Mouse (Mus musculus): ENCODE results near the gene Chrna5. TPM values are rescaled to one million over a fixed set of nuclear protein-coding genes. Genes with fewer than 3 reads are reported as not detected.

Gene Chrna5
- polyA plus RNA-seq, 1 experiment from 2014 or later: 0.05 TPM

- no peaks in the 10 kb centered on the region for H3K4me1 ChIP-seq (ENCODE audit: insufficient read depth, low read depth, low read length)
- TF ChIP-seq EP300 (IDR thresholded peaks at IDR 0.05) (no peak), CTCF (IDR thresholded peaks at IDR 0.05) (no peak)
- ATAC-seq (no peak), DNase-seq (ENCODE audit: low spot score) (no peak)
- no peaks in the 10 kb centered on the region for H3K27me3 ChIP-seq (replicated peaks; ENCODE audit: insufficient read depth, low read length)
- H3K27ac ChIP-seq (ENCODE audit: low read length): no peak overlapping the region
- H3K36me3 ChIP-seq (ENCODE audit: insufficient read depth, low read length): no peaks in the 10 kb centered on the region
- WGBS: 76% methylated on average over 8 of the region's 8 CpGs
- no peak overlapping the region for H3K4me2 ChIP-seq (replicated peaks; ENCODE audit: low read depth, low read length)
- no peak overlapping the region for H3K9ac ChIP-seq (replicated peaks; ENCODE audit: low read depth)
- no peaks in the 10 kb centered on the region for H3K9me3 ChIP-seq (ENCODE audit: low read length)
- no peak overlapping the region for H3K4me3 ChIP-seq (ENCODE audit: low read depth, low read length)
These were observed 58.3 kb downstream of the Chrna5 start for GRCm38 (mm10) chr9:55038948-55039347.

GRCm38 (mm10) chr9:55039983-55040382, 59.3 kb downstream of the Chrna5 start:
- no peaks in the 10 kb centered on the region for H3K4me1 ChIP-seq (ENCODE audit: insufficient read depth, low read depth, low read length)
- WGBS: 68% methylated on average over 5 of the region's 5 CpGs
- DNase-seq (ENCODE audit: low spot score) (no peak), ATAC-seq (no peak)
- no peaks in the 10 kb centered on the region for H3K36me3 ChIP-seq (ENCODE audit: insufficient read depth, low read length)
- no peak for TF ChIP-seq CTCF (IDR thresholded peaks at IDR 0.05)
- TF ChIP-seq EP300 (IDR thresholded peaks at IDR 0.05): no peak
- no peak overlapping the region for H3K4me3 ChIP-seq (ENCODE audit: low read depth, low read length)
- no peak overlapping the region for H3K27ac ChIP-seq (ENCODE audit: low read length)
- no peaks in the 10 kb centered on the region for H3K27me3 ChIP-seq (replicated peaks; ENCODE audit: insufficient read depth, low read length)
- no peak overlapping the region for H3K9ac ChIP-seq (replicated peaks; ENCODE audit: low read depth)
- no peak overlapping the region for H3K4me2 ChIP-seq (replicated peaks; ENCODE audit: low read depth, low read length)
- no peaks in the 10 kb centered on the region for H3K9me3 ChIP-seq (ENCODE audit: low read length)

DNA sequence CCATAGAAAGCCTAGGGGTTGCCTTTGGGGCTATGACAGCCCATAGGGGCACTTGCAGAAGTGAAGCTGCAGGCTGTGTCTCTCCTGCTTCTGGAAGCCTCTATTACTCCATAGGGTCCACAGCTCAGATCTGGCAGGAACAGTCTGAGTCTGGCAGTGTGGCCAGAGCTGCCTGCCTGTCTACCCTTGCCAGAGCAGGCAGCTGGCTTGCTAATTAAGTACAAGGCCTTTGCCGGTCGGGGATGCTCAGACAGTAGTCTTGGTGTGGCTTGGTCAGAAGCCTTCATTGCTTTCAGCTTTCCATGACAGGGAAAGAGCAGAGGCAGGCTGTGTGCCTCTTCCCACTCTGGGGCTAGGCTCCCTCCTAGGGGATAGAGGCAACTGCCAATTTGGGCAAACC, 60.7 kb downstream of the Chrna5 start:
- DNase-seq (ENCODE audit: low spot score): no peak
- WGBS: 73% methylated on average over 2 of the region's 2 CpGs
- TF ChIP-seq EP300 (IDR thresholded peaks at IDR 0.05): no peak
- no peaks in the 10 kb centered on the region for H3K36me3 ChIP-seq (ENCODE audit: insufficient read depth, low read length)
- no peaks in the 10 kb centered on the region for H3K4me1 ChIP-seq (ENCODE audit: insufficient read depth, low read depth, low read length)
- H3K9ac ChIP-seq (replicated peaks; ENCODE audit: low read depth): no peak overlapping the region
- no peak overlapping the region for H3K4me3 ChIP-seq (ENCODE audit: low read depth, low read length)
- H3K27ac ChIP-seq (ENCODE audit: low read length): no peak overlapping the region
- ATAC-seq: no peak
- no peaks in the 10 kb centered on the region for H3K27me3 ChIP-seq (replicated peaks; ENCODE audit: insufficient read depth, low read length)
- H3K4me2 ChIP-seq (replicated peaks; ENCODE audit: low read depth, low read length): no peak overlapping the region
- H3K9me3 ChIP-seq (ENCODE audit: low read length): no peaks in the 10 kb centered on the region

GRCm38 (mm10) chr9:55043688-55044087, 63.0 kb downstream of the Chrna5 start:
- TF ChIP-seq CTCF (IDR thresholded peaks at IDR 0.05) (no peak), EP300 (IDR thresholded peaks at IDR 0.05) (no peak)
- no peaks in the 10 kb centered on the region for H3K4me1 ChIP-seq (ENCODE audit: insufficient read depth, low read depth, low read length)
- no peak overlapping the region for H3K9ac ChIP-seq (replicated peaks; ENCODE audit: low read depth)
- H3K4me3 ChIP-seq (ENCODE audit: low read depth, low read length): no peak overlapping the region
- H3K4me2 ChIP-seq (replicated peaks; ENCODE audit: low read depth, low read length): no peak overlapping the region
- WGBS: 21% methylated on average over 8 of the region's 8 CpGs
- H3K27ac ChIP-seq (ENCODE audit: low read length): no peak overlapping the region
- ATAC-seq (no peak), DNase-seq (ENCODE audit: low spot score) (no peak)
- no peaks in the 10 kb centered on the region for H3K36me3 ChIP-seq (ENCODE audit: insufficient read depth, low read length)
- H3K9me3 ChIP-seq (ENCODE audit: low read length): no peaks in the 10 kb centered on the region
- H3K27me3 ChIP-seq (replicated peaks; ENCODE audit: insufficient read depth, low read length): no peaks in the 10 kb centered on the region

DNA sequence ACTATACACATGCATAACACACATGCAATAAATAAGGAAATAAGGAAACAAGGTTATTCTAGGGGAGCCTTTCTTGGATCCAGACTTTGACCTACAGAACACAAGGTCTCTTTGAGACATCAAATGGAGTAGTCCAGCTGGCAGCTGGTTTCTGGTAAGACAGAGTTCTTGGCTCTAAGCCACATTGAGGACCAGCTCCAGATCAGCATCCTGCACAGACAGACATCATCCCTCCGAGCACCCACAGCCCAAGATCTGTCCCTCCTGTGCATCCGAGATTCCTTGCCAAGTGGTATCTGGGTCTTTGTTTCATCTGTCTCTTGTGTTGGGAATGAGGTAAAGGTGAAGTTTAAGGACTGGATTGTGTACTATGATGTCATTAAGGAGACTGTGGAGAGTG, 64.3 kb downstream of the Chrna5 start:
- no peak overlapping the region for H3K4me3 ChIP-seq (ENCODE audit: low read depth, low read length)
- ATAC-seq (no peak), DNase-seq (ENCODE audit: low spot score) (no peak)
- TF ChIP-seq EP300 (IDR thresholded peaks at IDR 0.05): no peak
- TF ChIP-seq CTCF (IDR thresholded peaks at IDR 0.05): no peak
- H3K27ac ChIP-seq (ENCODE audit: low read length): no peak overlapping the region
- H3K4me1 ChIP-seq (ENCODE audit: insufficient read depth, low read depth, low read length): no peaks in the 10 kb centered on the region
- no peaks in the 10 kb centered on the region for H3K9me3 ChIP-seq (ENCODE audit: low read length)
- no peaks in the 10 kb centered on the region for H3K27me3 ChIP-seq (replicated peaks; ENCODE audit: insufficient read depth, low read length)
- 68% methylated on average over 2 of the region's 2 CpGs for WGBS
- H3K4me2 ChIP-seq (replicated peaks; ENCODE audit: low read depth, low read length): no peak overlapping the region
- no peaks in the 10 kb centered on the region for H3K36me3 ChIP-seq (ENCODE audit: insufficient read depth, low read length)
- no peak overlapping the region for H3K9ac ChIP-seq (replicated peaks; ENCODE audit: low read depth)

DNA sequence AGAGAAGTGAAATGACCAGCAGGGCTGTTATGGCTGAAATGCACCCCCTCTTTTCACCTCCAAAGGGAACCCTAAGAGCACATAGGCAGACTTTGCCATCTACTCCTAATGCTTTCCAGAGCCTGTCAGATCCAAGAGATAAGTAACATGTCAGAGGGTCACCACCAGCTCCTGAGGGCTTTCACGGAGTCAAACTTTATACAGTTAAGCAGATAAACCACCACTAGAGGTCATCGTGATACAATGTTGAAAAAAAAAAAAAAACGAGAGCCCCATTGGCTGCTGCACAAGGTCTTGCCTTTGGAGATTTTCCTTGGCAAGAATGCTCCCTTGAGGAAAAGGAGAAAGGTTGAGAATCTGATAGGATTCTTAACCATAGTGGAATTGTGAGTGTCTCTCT, 66.1 kb downstream of the Chrna5 start:
- H3K4me1 ChIP-seq (ENCODE audit: insufficient read depth, low read depth, low read length): no peaks in the 10 kb centered on the region
- H3K4me2 ChIP-seq (replicated peaks; ENCODE audit: low read depth, low read length): no peak overlapping the region
- 0% methylated on average over 3 of the region's 3 CpGs for WGBS
- H3K9me3 ChIP-seq (ENCODE audit: low read length): no peaks in the 10 kb centered on the region
- no peak overlapping the region for H3K27ac ChIP-seq (ENCODE audit: low read length)
- ATAC-seq (no peak), DNase-seq (ENCODE audit: low spot score) (peak; percentile 22)
- H3K36me3 ChIP-seq (ENCODE audit: insufficient read depth, low read length): no peaks in the 10 kb centered on the region
- H3K27me3 ChIP-seq (replicated peaks; ENCODE audit: insufficient read depth, low read length): no peaks in the 10 kb centered on the region
- TF ChIP-seq CTCF (IDR thresholded peaks at IDR 0.05) (peak; percentile 40), EP300 (IDR thresholded peaks at IDR 0.05) (no peak)
- no peak overlapping the region for H3K9ac ChIP-seq (replicated peaks; ENCODE audit: low read depth)
- H3K4me3 ChIP-seq (ENCODE audit: low read depth, low read length): no peak overlapping the region

DNA sequence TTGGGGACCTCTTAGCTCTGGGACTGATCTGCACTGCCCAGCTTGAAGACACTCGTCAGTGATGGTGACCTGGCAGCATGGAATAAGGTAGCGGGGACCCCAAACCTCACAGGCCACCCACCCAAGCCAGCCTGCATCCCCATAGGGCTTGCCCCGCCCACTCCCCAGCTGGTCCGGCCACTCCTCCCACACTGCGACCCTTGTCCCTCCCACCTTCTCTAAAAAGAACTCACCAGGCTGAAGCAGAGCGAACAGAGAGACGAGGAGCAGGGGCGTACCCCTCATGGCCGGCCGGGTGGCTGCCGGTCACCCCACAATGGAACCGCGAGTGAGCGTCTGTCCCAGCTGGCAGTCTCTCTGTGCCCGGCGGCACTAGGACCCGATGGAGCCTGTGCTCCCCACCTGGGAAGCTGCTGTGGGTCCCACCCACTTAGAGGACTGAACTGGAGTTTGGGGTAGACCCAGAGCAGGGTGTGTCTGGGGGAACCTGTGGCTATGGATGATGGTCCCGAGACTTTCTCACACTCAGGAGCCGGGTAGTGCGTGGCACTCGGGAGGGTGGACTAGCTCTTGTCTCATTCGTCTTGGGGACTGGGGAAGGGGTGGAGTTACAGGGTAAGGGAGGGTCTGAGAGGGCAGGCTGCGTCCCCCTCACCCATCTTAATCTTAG, 67.7 kb downstream of the Chrna5 start, which contains the start of gene Chrnb4:
Gene Chrnb4 (minus strand): TSS at position 569 of the 670 bp plus-strand sequence.
- Histone ChIP-seq H3K4me3 (ENCODE audit: low read depth, low read length) (peak within 1 kb of the TSS; percentile 32), H3K4me2 (replicated peaks; ENCODE audit: low read depth, low read length) (peak within 1 kb of the TSS; percentile 71), H3K27ac (ENCODE audit: low read length) (no peak within 1 kb of the TSS), H3K27me3 (replicated peaks; ENCODE audit: insufficient read depth, low read length) (no peaks in the 10 kb centered on the region), H3K9me3 (ENCODE audit: low read length) (no peaks in the 10 kb centered on the region), H3K36me3 (ENCODE audit: insufficient read depth, low read length) (no peaks in the 10 kb centered on the region), H3K9ac (replicated peaks; ENCODE audit: low read depth) (0 out of 2 replicates have a peak within 1 kb of the TSS, but pooled peaks have one; percentile 5), H3K4me1 (ENCODE audit: insufficient read depth, low read depth, low read length) (no peaks in the 10 kb centered on the region)
- DNase-seq (ENCODE audit: low spot score) (no peak), ATAC-seq (no peak)
- WGBS: under 1% methylated on average over 23 of the region's 23 CpGs
- TF ChIP-seq EP300 (IDR thresholded peaks at IDR 0.05) (no peak), CTCF (IDR thresholded peaks at IDR 0.05) (no peak)

All from lung, postnatal 0 days (tissue).